Mouse (Mus musculus): ENCODE results near the gene Casp12.

DNA sequence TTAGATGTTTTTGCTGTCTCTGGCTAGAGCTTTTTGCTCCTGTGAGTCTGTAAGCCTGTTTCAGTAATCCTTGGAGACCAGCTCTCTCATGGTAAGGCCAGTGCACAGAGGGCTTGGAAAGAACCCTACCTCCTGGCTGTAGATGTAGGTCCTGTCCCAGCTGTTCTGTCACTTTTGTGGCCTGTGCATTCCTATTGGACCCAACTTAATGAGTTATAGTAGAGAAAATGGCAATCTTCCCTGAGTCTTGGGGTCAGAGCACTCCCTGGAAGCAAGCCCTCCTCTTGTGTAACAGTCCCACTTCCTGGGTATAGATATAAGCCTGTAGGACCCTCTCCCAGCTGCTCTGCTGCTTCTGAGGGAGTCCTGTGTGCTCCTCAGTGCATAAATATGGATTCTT lies 48.3 kb downstream of the Casp12 start:
- TF ChIP-seq POLR2A (IDR thresholded peaks at IDR 0.05; ENCODE audit: control insufficient read depth in 1 of 2, insufficient read depth in 1 of 2, low read depth in 1 of 2, low read length in 2 of 2, poor library complexity in 1 of 2): no peak
- no peak for TF ChIP-seq TAL1 (IDR thresholded peaks at IDR 0.05; ENCODE audit: low read length)
- no peak for TF ChIP-seq CTCF (IDR thresholded peaks at IDR 0.05 in 2 of 3, conservative IDR thresholded peaks at IDR 0.05 in 1 of 3; ENCODE audit: control insufficient read depth in 1 of 3, insufficient read depth in 1 of 3, low read depth in 2 of 3, low read length in 3 of 3, poor library complexity in 1 of 3, severe bottlenecking in 1 of 3)
- TF ChIP-seq USF2 (IDR thresholded peaks at IDR 0.05; ENCODE audit: borderline replicate concordance in 1 of 2, insufficient read depth in 1 of 2, low read depth in 1 of 2, low read length in 2 of 2): no peak
- no peak for TF ChIP-seq TCF12 (IDR thresholded peaks at IDR 0.05; ENCODE audit: low read depth, low read length)

All from MEL (cell line).